Mouse (Mus musculus) layer of hippocampus, postnatal 25 days (tissue): Measurements from ENCODE around the gene Defb29. TPM values are rescaled to one million over a fixed set of nuclear protein-coding genes. Genes with fewer than 3 reads are reported as not detected.

Experiments used
- DNase-seq, 2 experiments: peaks; one replicate each; pipeline ENCODE4 v3.0.0; 2022; ENCODE audit warnings: mixed read lengths in 2 of 2, low spot score in 1 of 2; ENCODE audit errors: extremely low spot score in 1 of 2
- total RNA-seq, 2 experiments: library from RNA; stranded (reverse); gene quantifications; 2 replicates each; pipeline ENCODE4 v1.2.3; 2021

Gene Defb29
- total RNA-seq, 2 experiments from 2014 or later = not detected

DNA sequence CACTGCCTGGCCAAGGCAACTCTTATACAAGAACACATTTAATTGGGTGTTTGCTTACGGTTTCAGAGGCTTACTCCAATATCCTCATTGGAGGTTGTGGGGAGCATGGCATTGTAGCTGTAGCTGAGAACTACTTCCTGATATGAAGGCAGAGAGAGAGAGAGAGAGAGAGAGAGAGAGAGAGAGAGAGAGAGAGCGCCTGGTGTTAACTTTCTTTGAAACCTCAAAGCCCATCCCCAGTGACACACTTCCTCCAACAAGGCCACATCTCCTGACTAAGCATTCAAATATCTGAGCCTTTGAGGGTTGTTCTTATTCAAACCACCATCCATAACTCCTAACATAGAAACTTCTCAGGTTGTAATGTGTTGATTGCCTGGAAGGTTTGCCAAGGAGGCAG is 35.9 kb downstream of the Defb29 start:
- no peak for DNase-seq

- no peak for DNase-seq
Observed at GRCm38 (mm10) chr2:152500863-152501229, 39.1 kb downstream of the Defb29 start.

GRCm38 (mm10) chr2:152500204-152500862 is 39.6 kb downstream of the Defb29 start:
- no peak for DNase-seq

DNA sequence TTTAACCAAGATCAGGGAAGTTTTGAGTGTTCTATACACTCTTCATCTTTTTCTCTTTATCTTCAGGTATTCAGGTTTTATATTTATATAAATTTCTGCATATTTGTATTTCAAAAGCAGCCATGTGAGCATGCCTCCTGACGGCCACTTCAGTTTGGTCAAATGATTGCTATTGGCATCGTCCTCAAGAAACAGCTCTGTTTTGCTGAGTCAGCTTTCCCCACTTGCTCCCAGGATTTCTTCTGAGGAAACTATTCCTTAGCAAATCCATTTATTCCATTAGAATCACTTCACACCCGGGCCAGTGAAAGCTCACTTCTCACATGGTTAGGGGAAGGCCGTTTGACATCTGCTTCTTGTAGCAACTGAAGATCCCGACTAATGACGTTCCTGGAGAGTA is 41.9 kb downstream of the Defb29 start:
- DNase-seq = no peak

- DNase-seq = no peak
Observed at GRCm38 (mm10) chr2:152493151-152493550, 46.7 kb downstream of the Defb29 start.

DNA sequence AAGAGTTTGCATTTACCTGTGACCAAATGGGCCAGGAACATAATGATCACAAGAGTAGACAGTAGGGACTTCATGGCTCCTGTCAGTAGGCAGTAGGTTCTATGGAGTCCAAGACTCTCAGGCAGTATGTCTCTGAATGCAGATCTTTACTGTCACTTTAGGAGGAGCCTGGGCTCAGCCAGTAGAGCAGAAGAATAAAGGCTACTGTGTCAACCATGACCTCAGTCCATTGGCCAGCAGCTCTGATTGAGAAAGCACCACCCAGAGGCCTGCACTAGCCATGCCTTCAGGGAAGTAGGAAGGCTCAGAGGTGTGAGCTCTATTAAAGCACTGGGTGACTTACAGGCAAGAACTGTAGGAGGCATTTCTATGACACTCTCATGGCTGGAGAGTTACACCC is 49.9 kb downstream of the Defb29 start, which contains the start of gene Defb22:
Defb22 (minus strand) TSS at position 101 of the 400 bp plus-strand sequence.
- no peak for DNase-seq

Other genes with a start within 250 kb of the Defb29 start
- 10 to 100 TPM; 56.1 to 58.2 TPM for gene Tbc1d20, start 246.3 kb downstream of the Defb29 start, total RNA-seq
- gene Rbck1, start 207.4 kb downstream of the Defb29 start, total RNA-seq = 100 to 1,000 TPM in 1 of 2 experiments, 10 to 100 TPM in 1; 96.3 to 110 TPM
- under 1 TPM; 0.23 to 0.39 TPM for gene Trib3, start 196.1 kb downstream of the Defb29 start, total RNA-seq
- 10 to 100 TPM; 60.6 to 76.6 TPM for gene Nrsn2, start 163.5 kb downstream of the Defb29 start, total RNA-seq
- gene Sox12, start 142.0 kb downstream of the Defb29 start, total RNA-seq = 10 to 100 TPM; 16.4 to 19.8 TPM
- 10 to 100 TPM; 10.7 to 11.6 TPM for gene Zcchc3, start 125.1 kb downstream of the Defb29 start, total RNA-seq
- 1 to 10 TPM; 1.7 to 2.7 TPM for gene 6820408C15Rik, start 124.5 kb downstream of the Defb29 start, total RNA-seq
- gene Defb23, start 75.5 kb downstream of the Defb29 start, total RNA-seq = not detected
- not detected for gene Defb20, start 63.0 kb downstream of the Defb29 start, total RNA-seq
- not detected for gene Defb22, start 50.0 kb downstream of the Defb29 start, total RNA-seq
- gene Defb26, start 28.4 kb downstream of the Defb29 start, total RNA-seq = not detected
- not detected for gene Defb28, start 21.8 kb downstream of the Defb29 start, total RNA-seq
- not detected for gene Gm17416, start 29.2 kb upstream of the Defb29 start, total RNA-seq
- gene Defb21, start 32.6 kb upstream of the Defb29 start, total RNA-seq = not detected
- not detected for gene Defb19, start 40.2 kb upstream of the Defb29 start, total RNA-seq
- gene Defb45, start 59.3 kb upstream of the Defb29 start, total RNA-seq = not detected
- not detected for gene Defb36, start 64.2 kb upstream of the Defb29 start, total RNA-seq
- gene Defb25, start 83.0 kb upstream of the Defb29 start, total RNA-seq = not detected
- gene Rem1, start 86.9 kb upstream of the Defb29 start, total RNA-seq = 1 to 10 TPM in 1 of 2 experiments, under 1 TPM in 1; 0.98 to 1.5 TPM
- gene H13, start 129.4 kb upstream of the Defb29 start, total RNA-seq = 10 to 100 TPM; 78.4 to 81.8 TPM
- 10 to 100 TPM; 21.2 to 22.8 TPM for gene Mcts2, start 146.9 kb upstream of the Defb29 start, total RNA-seq
- gene Id1, start 196.2 kb upstream of the Defb29 start, total RNA-seq = 10 to 100 TPM; 19.6 to 22.4 TPM
- 1 to 10 TPM; 2.0 to 2.7 TPM for gene Cox4i2, start 214.1 kb upstream of the Defb29 start, total RNA-seq